Mouse (Mus musculus) liver, postnatal 0 days (tissue): ENCODE results near the gene Trim29.

ENCODE experiments used
- CTCF ChIP-seq: sonication (generic); IDR thresholded peaks from 2 replicates; pipeline ENCODE4 v1.5.1; 2016; ENCODE audit warnings: antibody characterized with exemption, low read depth
- EP300 ChIP-seq: IDR thresholded peaks from 2 replicates; pipeline ENCODE4 v1.6.1; 2016; ENCODE audit warnings: antibody characterized with exemption, low read depth, mild to moderate bottlenecking

DNA sequence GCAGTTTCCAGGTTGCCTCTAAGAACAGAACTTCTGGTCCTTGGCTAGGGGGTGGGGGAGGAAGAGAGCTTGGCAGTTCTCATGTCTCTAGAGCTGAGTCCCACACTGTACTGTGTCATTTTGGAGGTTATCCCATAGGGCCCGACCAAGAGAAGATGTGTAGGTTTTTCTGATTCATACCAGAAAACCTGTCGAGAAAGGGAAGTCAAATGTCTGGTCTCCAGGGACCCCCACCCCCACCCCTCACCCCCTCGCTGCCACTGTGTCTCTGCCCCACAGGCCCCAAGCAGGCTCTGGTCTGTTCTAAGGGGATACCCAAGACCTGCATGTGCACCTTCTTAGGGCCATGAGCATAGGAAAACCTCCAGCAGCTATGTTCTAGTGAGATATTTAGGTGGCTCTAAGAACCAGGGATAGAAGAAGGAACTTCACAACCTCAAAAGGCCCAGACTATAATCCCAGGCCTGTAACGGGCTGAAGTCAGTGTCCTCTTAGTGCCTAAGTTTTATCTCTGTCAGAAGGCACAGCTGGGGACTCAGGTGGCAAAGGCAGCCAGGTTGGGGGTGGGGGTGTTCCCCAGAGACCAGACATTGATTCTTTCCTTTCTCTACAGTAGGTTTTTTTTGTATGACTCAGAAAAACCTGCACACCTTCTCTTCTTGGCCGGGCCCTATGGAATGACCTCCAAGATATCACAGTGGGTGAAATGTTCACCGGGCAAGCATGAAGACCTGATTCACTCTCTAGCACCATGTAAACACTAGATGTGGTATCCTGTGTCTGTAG, 1.4 kb upstream of the Trim29 start:
- TF ChIP-seq EP300: no peak
- TF ChIP-seq CTCF: no peak
